Mouse (Mus musculus) embryonic facial prominence, embryonic 10.5 days (tissue): ENCODE data around the gene Grin2d. TPM values are rescaled to one million over a fixed set of nuclear protein-coding genes. Genes with fewer than 3 reads are reported as not detected.

Source experiments
- DNase-seq: peaks from one replicate; pipeline ENCODE4 v3.0.0-alpha.2; 2017; ENCODE audit warnings: low spot score
- H3K27ac ChIP-seq: fragments of 300-500 bp; sonication (generic); replicated peaks from 2 replicates; pipeline ENCODE4 v1.5.1; 2016; ENCODE audit warnings: mild to moderate bottlenecking
- H3K27me3 ChIP-seq: fragments of 300-500 bp; sonication (generic); replicated peaks from 2 replicates; pipeline ENCODE4 v1.6.1; 2016; ENCODE audit warnings: low read depth, mild to moderate bottlenecking; ENCODE audit not compliant: poor library complexity, severe bottlenecking
- H3K36me3 ChIP-seq: fragments of 300-500 bp; sonication (generic); replicated peaks from 2 replicates; pipeline ENCODE4 v1.6.1; 2016; ENCODE audit warnings: mild to moderate bottlenecking, moderate library complexity
- H3K4me1 ChIP-seq: fragments of 300-500 bp; sonication (generic); 2 replicates; pipeline ENCODE4 v1.6.1; 2016
- H3K4me3 ChIP-seq: fragments of 300-500 bp; sonication (generic); 2 replicates; pipeline ENCODE4 v1.5.1; 2016; ENCODE audit warnings: mild to moderate bottlenecking, moderate library complexity
- H3K9me3 ChIP-seq: fragments of 300-500 bp; sonication (generic); 2 replicates; pipeline ENCODE4 v1.6.1; 2016; ENCODE audit warnings: mild to moderate bottlenecking
- WGBS: fragments of 180-500 bp; shearing (Covaris S2); methylation state at CpG from one replicate; pipeline ENCODE4 v1.1.7; 2016; 5-methylcytosine and 5-hydroxymethylcytosine counted together
- polyA plus RNA-seq: library from polyadenylated mRNA; unstranded; fragments of >200 nt; fragmentation: Nextera tagmentation; extraction: Ambion mirVana; gene quantifications from 2 replicates; pipeline ENCODE4 v1.2.1, GENCODE M21; 2016

Gene Grin2d
- polyA plus RNA-seq, 1 experiment from 2014 or later: 0.09 TPM

- H3K36me3 ChIP-seq: no peaks in the 10 kb centered on the region
- peak; percentile 96 for DNase-seq
- no peaks in the 10 kb centered on the region for H3K9me3 ChIP-seq
- H3K27ac ChIP-seq: peak within 1 kb of the TSS; percentile 92
- WGBS: under 1% methylated on average over 40 of the region's 40 CpGs
- H3K4me1 ChIP-seq: peaks cover 28% of the 10 kb centered on the region
- H3K4me3 ChIP-seq: peak within 1 kb of the TSS; percentile 67
- peaks cover 9% of the 10 kb centered on the region for H3K27me3 ChIP-seq
Measured at GRCm38 (mm10) chr7:45896517-45897257, 18.5 kb upstream of the Grin2d start, which contains the start of the genes Syngr4 and Tmem143. Gene Syngr4 (minus strand): TSS chr7:45896714. Gene Tmem143 (plus strand): TSS chr7:45896941.

GRCm38 (mm10) chr7:45895931-45896516 is 17.8 kb upstream of the Grin2d start:
- Histone ChIP-seq H3K4me3 (peak overlapping the region; percentile 67), H3K27ac (peak overlapping the region; percentile 81)
- WGBS: 74% methylated on average over 6 of the region's 6 CpGs

GRCm38 (mm10) chr7:45892651-45893050 is 14.5 kb upstream of the Grin2d start:
- Histone ChIP-seq H3K9me3 (no peaks in the 10 kb centered on the region), H3K27me3 (peaks cover 9% of the 10 kb centered on the region), H3K36me3 (no peaks in the 10 kb centered on the region), H3K27ac (no peak overlapping the region), H3K4me3 (no peak overlapping the region), H3K4me1 (peaks cover 28% of the 10 kb centered on the region)
- 81% methylated on average over 2 of the region's 2 CpGs for WGBS
- DNase-seq: no peak

More at GRCm38 (mm10) chr7:45895931-45896516, 17.8 kb upstream of the Grin2d start:
- Histone ChIP-seq H3K4me1 (peaks cover 32% of the 10 kb centered on the region), H3K9me3 (no peaks in the 10 kb centered on the region), H3K27me3 (peaks cover 9% of the 10 kb centered on the region), H3K36me3 (no peaks in the 10 kb centered on the region)
- no peak for DNase-seq

- H3K9me3 ChIP-seq: no peaks in the 10 kb centered on the region
- H3K27ac ChIP-seq: no peak overlapping the region
- peaks cover 13% of the 10 kb centered on the region; the same call in 1 of the 2 replicates for H3K4me1 ChIP-seq
- no peaks in the 10 kb centered on the region for H3K27me3 ChIP-seq
- DNase-seq: no peak
- WGBS: 58% methylated on average over 3 of the region's 3 CpGs
- no peak overlapping the region for H3K4me3 ChIP-seq
- H3K36me3 ChIP-seq: peaks cover 42% of the 10 kb centered on the region
Measured at GRCm38 (mm10) chr7:45887246-45887645, 9.1 kb upstream of the Grin2d start.

GRCm38 (mm10) chr7:45881011-45881410 is 2.8 kb upstream of the Grin2d start:
- H3K27me3 ChIP-seq: no peaks in the 10 kb centered on the region
- peaks cover 99% of the 10 kb centered on the region for H3K36me3 ChIP-seq
- no peak overlapping the region for H3K4me3 ChIP-seq
- DNase-seq: no peak
- no peak overlapping the region for H3K27ac ChIP-seq
- WGBS: 86% methylated on average over 2 of the region's 2 CpGs
- no peaks in the 10 kb centered on the region for H3K4me1 ChIP-seq
- peaks cover 3% of the 10 kb centered on the region; the same call in 1 of the 2 replicates for H3K9me3 ChIP-seq

- H3K27me3 ChIP-seq: no peaks in the 10 kb centered on the region
- H3K36me3 ChIP-seq: peaks cover 99% of the 10 kb centered on the region
- H3K4me3 ChIP-seq: no peak overlapping the region
- no peak for DNase-seq
- no peaks in the 10 kb centered on the region for H3K4me1 ChIP-seq
- H3K27ac ChIP-seq: no peak overlapping the region
- 94% methylated on average over 4 of the region's 4 CpGs for WGBS
- peaks cover 3% of the 10 kb centered on the region; the same call in 1 of the 2 replicates for H3K9me3 ChIP-seq
Measured at GRCm38 (mm10) chr7:45880531-45880930, 2.4 kb upstream of the Grin2d start.

GRCm38 (mm10) chr7:45876895-45877294 is 1.3 kb downstream of the Grin2d start:
- H3K27ac ChIP-seq: no peak overlapping the region
- DNase-seq: no peak
- H3K9me3 ChIP-seq: peaks cover 3% of the 10 kb centered on the region; the same call in 1 of the 2 replicates
- H3K4me1 ChIP-seq: peaks cover 24% of the 10 kb centered on the region
- no peak overlapping the region for H3K4me3 ChIP-seq
- WGBS: 93% methylated on average over 7 of the region's 7 CpGs
- peaks cover 5% of the 10 kb centered on the region for H3K27me3 ChIP-seq
- H3K36me3 ChIP-seq: peaks cover 79% of the 10 kb centered on the region

- H3K27ac ChIP-seq: peak overlapping the region; percentile 95
- peaks cover 41% of the 10 kb centered on the region for H3K27me3 ChIP-seq
- peaks cover 43% of the 10 kb centered on the region for H3K36me3 ChIP-seq
- peaks cover 50% of the 10 kb centered on the region for H3K4me1 ChIP-seq
- DNase-seq: peak; percentile 67
- WGBS: 4% methylated on average over 28 of the region's 28 CpGs
- peak overlapping the region; percentile 90 for H3K4me3 ChIP-seq
- no peaks in the 10 kb centered on the region for H3K9me3 ChIP-seq
Measured at GRCm38 (mm10) chr7:45873061-45873947, 4.9 kb downstream of the Grin2d start.

GRCm38 (mm10) chr7:45872624-45873023 is 5.6 kb downstream of the Grin2d start, which contains the start of gene Kdelr1:
Gene Kdelr1 (plus strand): TSS chr7:45872772.
- Histone ChIP-seq H3K4me3 (peak within 1 kb of the TSS; percentile 90), H3K27me3 (peaks cover 48% of the 10 kb centered on the region), H3K27ac (peak within 1 kb of the TSS; percentile 95), H3K4me1 (peaks cover 56% of the 10 kb centered on the region), H3K9me3 (no peaks in the 10 kb centered on the region), H3K36me3 (peaks cover 37% of the 10 kb centered on the region)
- peak; percentile 93 for DNase-seq
- under 1% methylated on average over 18 of the region's 18 CpGs for WGBS

GRCm38 (mm10) chr7:45870282-45871058 is 7.7 kb downstream of the Grin2d start:
- H3K36me3 ChIP-seq: peaks cover 15% of the 10 kb centered on the region
- DNase-seq: peak; percentile 43
- peaks cover 65% of the 10 kb centered on the region for H3K27me3 ChIP-seq
- H3K4me1 ChIP-seq: peaks cover 74% of the 10 kb centered on the region
- H3K4me3 ChIP-seq: peak overlapping the region; percentile 52
- H3K9me3 ChIP-seq: no peaks in the 10 kb centered on the region
- 1% methylated on average over 30 of the region's 30 CpGs for WGBS
- peak overlapping the region; percentile 59 for H3K27ac ChIP-seq

- H3K9me3 ChIP-seq: no peaks in the 10 kb centered on the region
Measured at GRCm38 (mm10) chr7:45869787-45870186, 8.4 kb downstream of the Grin2d start.

More at GRCm38 (mm10) chr7:45869787-45870186, 8.4 kb downstream of the Grin2d start:
- peaks cover 9% of the 10 kb centered on the region for H3K36me3 ChIP-seq
- peak overlapping the region; percentile 52 for H3K4me3 ChIP-seq
- H3K27ac ChIP-seq: no peak overlapping the region
- peaks cover 72% of the 10 kb centered on the region for H3K27me3 ChIP-seq
- H3K4me1 ChIP-seq: peaks cover 70% of the 10 kb centered on the region
- DNase-seq: peak; percentile 47
- WGBS: 2% methylated on average over 14 of the region's 14 CpGs
